Mouse (Mus musculus) gonadal fat pad, adult 2 months (tissue): ENCODE results near the gene Urb1. TPM values are rescaled to one million over a fixed set of nuclear protein-coding genes. Genes with fewer than 3 reads are reported as not detected.

Experiments
- DNase-seq: peaks from one replicate; pipeline ENCODE4 v3.0.0-alpha.2; 2012; ENCODE audit warnings: low read depth
- polyA plus RNA-seq: library from polyadenylated mRNA; depleted of rRNA; stranded (reverse); fragments of >200 nt; gene quantifications from 2 replicates; pipeline ENCODE4 v1.2.3, GENCODE M21; 2012; rRNA removed

The Urb1 gene
- polyA plus RNA-seq = 5.4 and 6.4 TPM in 2 replicates

- DNase-seq = no peak
Measured at GRCm38 (mm10) chr16:90809975-90810715, at the start of gene Urb1. TSS of gene Urb1 (minus strand) at chr16:90810413.

GRCm38 (mm10) chr16:90858206-90858605, 48.0 kb upstream of the Urb1 start:
- no peak for DNase-seq

GRCm38 (mm10) chr16:90856552-90857200, 46.5 kb upstream of the Urb1 start:
- DNase-seq = peak; percentile 34

GRCm38 (mm10) chr16:90851621-90852334, 41.6 kb upstream of the Urb1 start:
- DNase-seq = no peak

- DNase-seq = no peak
Measured at GRCm38 (mm10) chr16:90850881-90851280, 40.7 kb upstream of the Urb1 start.

GRCm38 (mm10) chr16:90849262-90849661, 39.0 kb upstream of the Urb1 start:
- DNase-seq = no peak

GRCm38 (mm10) chr16:90848697-90849096, 38.5 kb upstream of the Urb1 start:
- no peak for DNase-seq

GRCm38 (mm10) chr16:90845591-90845990, 35.4 kb upstream of the Urb1 start:
- DNase-seq = no peak

GRCm38 (mm10) chr16:90845038-90845437, 34.8 kb upstream of the Urb1 start:
- no peak for DNase-seq

GRCm38 (mm10) chr16:90842164-90842563, 32.0 kb upstream of the Urb1 start:
- DNase-seq = no peak

- DNase-seq = no peak
Measured at GRCm38 (mm10) chr16:90837431-90837830, 27.2 kb upstream of the Urb1 start.

- no peak for DNase-seq
Measured at GRCm38 (mm10) chr16:90833041-90833791, 23.0 kb upstream of the Urb1 start.

- no peak for DNase-seq
Measured at GRCm38 (mm10) chr16:90832495-90832894, 22.3 kb upstream of the Urb1 start.

- DNase-seq = no peak
Measured at GRCm38 (mm10) chr16:90831676-90832075, 21.5 kb upstream of the Urb1 start.

GRCm38 (mm10) chr16:90830686-90831439, 20.6 kb upstream of the Urb1 start:
- DNase-seq = no peak

- DNase-seq = no peak
Measured at GRCm38 (mm10) chr16:90829894-90830685, 19.9 kb upstream of the Urb1 start.

- no peak for DNase-seq
Measured at GRCm38 (mm10) chr16:90829136-90829535, 18.9 kb upstream of the Urb1 start.

GRCm38 (mm10) chr16:90827498-90827897, 17.3 kb upstream of the Urb1 start:
- DNase-seq = no peak

GRCm38 (mm10) chr16:90826457-90826856, 16.2 kb upstream of the Urb1 start, which contains the start of gene Eva1c:
TSS of gene Eva1c (plus strand) at chr16:90826719.
- DNase-seq = no peak

- DNase-seq = no peak
Measured at GRCm38 (mm10) chr16:90826041-90826440, 15.8 kb upstream of the Urb1 start.
